Mouse (Mus musculus) testis, postnatal 10 days (tissue): ENCODE data around the gene Nav1.

Source experiments
- DNase-seq: peaks from one replicate; pipeline ENCODE4 v3.0.0; 2021; ENCODE audit warnings: low spot score

The Nav1 gene

DNA sequence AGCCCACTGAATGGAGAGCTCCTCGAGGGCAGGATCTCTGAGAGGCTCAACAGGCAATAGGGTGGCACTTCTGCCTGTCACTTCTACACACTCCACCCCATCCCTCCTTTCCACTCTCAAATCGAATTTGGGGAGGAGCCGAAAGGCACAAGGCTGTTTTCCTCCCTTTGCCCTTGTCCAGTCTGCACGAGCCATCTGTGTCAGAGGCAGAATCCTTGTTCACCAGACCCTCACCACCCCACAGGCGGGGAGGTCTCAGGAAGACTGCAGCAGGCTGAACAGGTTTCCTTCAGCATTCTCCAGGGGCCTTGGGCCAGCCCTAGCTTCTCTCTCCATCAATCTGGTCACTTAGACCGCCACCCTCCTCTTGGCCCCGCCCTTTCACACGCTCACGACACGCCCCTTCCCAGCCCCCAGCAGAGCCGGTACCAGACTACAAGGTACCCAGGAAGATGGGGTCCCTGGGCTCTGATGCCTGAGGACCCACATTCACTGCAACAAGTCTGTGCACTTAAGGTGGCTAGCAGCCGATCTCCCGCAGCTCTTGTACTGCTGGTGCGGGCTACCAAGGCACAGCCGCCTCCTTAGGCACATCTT is 23.9 kb downstream of the Nav1 start:
- peak; percentile 73 for DNase-seq

DNA sequence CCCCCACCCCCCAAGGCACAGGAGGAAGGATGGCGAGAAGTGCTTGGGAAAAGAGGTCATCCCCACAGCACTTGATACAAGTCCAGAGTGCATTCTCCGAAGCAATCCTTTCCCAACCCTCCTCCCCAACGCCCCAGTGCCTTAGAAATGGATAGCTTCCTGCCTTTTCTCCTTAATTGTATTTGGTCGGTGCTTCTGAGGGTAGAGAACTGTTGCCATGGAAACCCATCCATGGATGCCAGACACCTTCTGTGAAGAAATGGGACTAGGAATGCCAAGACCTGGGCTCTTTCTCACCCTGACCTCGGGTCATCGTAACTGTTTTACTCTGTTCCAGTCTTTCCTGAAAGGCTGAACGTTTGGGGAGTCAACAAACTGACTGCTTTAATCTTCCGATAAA is 26.1 kb downstream of the Nav1 start:
- DNase-seq = no peak

DNA sequence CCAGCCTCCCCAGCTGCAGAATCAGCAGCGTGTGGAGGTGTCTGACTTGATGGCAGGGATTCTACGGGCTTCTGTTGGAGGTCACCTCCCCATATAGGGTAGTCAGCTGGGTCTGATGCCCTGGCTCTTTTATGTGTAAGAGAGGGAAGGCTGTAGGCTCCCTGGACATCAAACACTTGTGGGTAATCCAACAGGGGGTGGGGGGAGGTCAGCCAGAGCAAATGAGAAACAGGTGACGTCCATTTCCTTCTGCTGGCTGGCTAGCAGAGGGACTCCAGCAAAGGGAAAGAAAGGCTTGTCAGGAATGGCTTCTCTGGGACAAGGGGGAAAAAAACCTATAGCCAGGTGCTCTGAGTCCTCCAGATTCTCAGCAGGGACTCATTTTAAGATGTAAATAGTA is 28.0 kb downstream of the Nav1 start:
- no peak for DNase-seq

DNA sequence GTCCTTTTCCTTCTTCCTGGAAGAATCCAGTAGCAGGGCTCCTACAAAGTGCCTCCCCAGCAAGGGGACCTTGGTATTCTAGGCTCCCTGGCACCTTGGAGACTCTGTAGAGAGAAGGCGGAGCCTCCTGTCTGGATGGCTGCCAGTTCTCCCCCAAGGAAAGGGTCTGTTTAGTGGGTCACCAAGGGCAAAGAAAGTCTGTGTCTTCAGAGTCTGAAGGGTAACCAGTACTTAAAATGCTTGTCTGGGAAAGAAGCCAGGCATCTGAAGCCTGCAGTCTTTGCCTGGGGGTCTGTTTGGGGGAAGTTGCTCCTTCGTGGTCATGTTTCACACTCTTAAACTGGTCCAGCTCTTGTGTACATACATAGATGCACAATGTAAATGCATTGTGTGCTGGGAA is 29.3 kb downstream of the Nav1 start:
- no peak for DNase-seq

DNA sequence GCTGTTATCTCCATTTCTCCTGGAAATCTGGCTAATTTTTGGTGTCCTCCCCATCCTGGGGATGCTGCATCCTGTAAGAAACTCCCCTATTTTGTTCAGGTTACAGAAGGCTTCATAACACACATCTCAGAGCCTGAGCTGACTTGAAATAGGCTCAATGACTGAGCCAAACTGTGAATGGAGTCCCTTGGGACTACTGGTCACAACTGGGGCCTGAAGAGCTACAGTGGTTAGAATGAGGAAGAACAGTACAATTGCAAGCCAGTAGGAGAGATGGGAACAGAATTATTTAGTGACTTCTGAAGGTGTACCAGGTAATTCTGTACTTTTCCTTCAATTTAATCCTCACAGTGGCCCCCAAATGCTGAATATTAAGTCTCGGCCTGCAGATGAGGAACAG is 31.7 kb downstream of the Nav1 start:
- no peak for DNase-seq

DNA sequence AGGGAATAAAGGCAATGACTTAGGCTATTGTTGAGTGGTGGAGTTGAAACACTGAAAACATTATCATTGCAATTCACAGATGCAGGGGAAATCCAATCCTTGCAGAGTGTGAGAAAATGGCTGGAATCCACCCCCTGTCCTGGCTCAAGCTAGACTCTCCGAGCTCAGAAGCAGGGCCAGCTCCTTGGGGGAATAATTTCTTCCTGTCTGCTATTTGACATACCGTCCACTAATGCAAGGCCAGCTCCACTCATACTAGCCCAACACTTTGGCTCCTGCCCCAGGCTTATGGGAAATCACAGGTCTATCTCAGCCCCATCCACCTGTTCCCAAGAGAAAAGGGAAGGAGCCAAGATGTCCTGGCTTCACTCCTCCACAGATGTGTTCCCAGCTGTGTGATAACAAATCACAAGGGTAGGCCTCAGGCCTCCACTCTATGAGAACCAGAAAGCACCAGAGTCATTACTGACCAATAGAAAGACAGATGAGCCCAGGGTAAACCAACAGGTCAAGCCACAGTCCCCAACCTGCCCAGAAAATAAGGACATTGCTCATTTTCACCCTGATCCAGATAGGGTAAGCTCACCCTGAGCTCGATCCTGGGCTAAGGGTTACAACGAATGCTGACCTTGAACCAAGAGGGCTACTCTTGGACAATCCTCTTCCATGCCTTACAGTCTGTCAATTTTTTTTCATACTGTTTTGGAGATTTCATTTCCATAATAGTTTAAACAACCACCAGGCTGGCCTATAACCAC is 32.5 kb downstream of the Nav1 start:
- no peak for DNase-seq

DNA sequence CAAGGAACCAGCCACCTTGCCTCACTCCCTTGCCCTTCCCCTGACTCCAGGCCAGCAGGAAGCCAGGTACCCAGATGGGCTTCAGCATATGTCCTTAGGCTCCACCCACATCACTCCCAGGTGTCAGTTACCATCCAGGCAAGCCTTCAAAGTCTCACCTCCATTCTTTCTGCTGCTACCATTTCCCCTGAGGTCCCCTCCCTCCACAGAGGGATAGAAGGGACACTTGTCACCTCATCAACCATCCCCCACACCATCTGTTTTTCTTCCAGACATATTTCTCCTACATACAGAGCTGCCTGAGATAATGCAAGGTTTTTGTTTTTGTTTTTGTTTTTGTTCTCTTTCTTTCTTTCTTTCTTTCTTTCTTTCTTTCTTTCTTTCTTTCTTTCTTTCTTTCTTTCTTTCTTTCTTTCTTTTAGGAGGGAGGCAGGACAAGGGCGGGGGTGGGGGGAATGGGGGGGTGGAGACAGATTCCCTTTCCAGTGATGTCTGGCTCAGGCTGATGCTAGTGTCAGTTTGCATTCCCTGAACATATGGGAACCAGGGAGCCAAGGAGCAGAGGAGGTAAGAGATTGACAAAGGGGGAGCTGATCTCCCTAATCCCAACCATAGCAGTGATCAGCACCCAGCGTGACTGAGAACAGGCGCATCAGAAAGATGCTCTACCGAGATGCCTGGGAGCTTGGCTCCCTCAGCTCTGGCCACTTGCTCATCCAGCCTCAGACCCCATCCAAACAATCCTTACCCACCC is 34.8 kb downstream of the Nav1 start:
- DNase-seq = no peak

DNA sequence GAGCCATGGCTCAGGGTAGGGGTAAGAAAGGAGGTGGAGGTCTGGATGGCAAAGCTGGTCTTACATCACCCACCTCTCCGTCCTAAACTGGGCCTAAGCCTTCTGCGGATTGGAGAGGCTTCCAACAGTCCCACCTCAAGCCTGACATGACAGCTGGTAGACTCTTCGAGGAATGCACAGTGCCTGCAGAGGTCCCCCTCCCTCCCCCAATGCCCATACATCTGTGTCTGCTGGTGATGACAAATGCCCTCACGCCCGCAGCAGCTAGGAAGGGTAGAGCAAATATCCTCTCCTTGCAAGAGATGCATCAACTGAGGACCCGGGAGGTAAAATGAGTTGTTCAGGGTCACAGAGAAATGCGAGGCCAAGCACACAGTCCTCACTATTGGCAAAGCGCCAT is 39.0 kb downstream of the Nav1 start:
- DNase-seq = no peak

DNA sequence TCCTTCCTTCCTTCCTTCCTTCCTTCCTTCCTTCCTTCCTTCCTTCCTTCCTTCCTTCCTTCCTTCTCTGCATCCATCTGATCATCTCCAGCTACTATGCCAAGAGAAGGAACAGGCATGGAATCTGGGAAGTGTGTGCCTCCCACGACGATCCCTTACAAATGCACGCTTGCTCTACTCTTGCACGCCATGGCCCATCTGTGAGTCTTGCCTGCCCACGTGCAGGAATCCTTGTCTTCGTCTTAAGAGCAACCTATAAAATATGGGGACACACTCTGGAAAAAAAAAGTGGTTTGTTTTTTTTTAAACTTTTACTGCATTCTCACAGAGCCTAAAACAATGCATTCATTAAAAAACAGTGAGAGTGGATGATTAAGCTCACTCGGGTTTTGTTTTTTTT is 40.5 kb downstream of the Nav1 start:
- DNase-seq = no peak

DNA sequence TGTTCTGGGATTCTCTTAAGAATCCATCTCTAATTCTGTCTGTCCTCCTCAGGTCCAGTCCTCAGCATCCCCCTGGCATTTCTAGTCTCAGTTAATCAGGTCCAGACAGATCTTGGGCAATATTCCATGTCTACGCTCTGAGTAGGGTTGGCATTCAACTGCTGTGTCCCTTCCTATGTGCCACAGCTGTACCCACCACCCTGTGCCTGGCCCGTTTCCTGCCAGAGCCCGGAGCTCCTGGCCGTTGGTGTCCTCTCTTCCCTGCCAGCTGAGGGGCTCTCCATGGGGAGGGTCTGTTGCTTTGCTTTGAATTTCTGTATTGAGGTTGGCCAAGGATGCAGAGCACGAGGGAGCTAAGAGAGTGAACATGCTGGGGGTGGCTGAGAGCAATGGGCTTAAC is 41.3 kb downstream of the Nav1 start:
- DNase-seq = no peak

DNA sequence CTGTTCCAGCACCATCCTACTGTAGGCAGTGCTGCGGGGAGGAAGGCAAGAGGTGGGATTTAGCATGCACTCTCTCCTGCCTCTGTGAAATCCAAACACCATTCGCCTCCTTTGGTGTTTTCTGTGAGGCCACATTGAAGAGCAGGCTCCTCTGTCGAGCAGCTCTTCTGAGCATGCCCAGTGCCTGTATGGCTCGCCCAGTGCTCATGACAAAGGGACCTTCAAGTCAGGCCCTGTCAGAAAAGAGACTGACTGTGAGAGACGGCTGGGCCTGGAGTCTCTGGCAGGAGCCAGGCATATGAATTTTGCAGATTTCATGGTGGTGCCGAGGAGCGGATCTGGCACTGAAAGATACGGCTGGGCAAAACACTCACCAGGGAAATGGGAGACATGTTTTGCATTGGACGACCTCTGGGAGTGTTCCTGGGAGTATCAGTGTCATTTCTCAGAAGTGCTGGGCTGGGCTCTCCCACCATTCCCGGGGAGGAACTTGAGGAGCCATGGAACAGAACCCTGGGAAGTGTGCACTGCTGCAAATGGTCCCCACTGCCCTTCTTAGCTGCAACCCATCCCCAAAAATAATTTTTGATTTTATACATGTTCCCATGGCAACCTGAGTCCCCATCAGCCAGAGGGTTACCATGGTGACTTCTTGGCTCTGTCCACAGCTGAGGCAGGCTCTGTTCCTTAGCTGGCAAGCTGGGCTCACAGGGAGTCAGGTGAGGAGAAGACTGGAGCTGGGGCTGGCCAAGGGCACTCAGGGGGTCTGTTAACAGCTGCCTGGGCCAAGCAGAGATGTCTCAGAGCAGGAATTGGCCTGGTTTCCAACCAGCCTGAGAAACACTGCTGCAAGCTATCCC is 42.2 kb downstream of the Nav1 start:
- DNase-seq = no peak

DNA sequence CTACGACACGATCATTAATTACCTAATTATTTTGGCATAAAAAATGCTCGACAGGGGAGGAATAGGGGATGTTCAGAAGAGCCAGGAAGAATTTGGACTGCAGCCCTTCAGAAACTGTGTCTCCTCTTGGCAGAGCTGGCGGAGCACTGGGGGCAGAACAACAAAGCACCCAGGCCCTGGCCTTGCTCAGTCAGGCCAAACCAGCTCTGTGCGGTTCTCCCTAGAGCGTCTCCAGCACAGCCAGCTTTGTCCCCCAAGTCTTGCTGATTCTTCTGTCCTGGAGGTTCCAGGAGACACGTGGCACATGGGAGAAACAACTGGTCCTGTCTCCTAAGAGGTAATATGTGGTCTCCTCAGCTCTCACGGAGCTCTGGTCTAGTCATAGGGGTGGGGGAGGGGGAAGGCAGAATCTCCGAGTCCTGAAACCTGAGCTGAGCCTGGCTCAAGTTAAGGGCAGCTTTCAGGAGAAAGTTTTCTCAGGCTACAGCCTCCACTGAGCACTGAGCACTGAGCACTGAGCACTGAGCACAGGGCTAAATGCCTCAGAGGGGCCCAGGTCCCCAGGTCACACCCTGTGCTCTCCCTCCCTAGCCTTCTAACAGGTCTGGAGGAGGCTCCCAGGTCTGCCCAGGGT is 43.2 kb downstream of the Nav1 start:
- no peak for DNase-seq

DNA sequence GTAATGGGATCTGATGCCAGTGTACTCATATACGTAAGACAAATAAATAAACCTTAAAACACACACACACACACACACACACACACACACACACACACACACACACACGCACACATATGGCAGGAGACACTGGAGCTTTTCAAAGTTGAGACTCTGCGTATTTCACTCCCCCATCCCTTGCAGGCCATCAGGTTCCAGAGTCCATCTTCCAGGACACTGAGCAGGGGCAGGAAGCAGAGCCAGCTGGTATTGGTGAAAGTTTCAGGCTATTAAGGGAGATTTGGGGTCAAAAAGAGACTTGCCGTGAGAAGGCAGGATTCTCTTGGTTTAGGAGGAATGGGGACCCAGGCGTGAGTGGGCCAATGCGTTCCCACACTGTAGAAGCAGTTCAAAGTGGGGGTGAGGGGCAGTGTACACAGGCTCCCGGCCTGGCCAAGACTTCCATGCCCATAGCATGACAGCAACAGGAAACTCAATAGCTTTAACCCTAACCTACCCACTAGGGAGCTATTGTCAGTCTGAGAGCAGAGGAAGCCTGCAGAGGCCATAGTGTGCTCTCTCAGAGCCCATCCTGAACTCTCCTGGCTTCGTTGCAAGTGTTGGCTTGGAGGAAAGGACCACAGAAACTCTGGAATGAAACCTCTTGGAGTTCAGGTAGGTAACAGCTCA is 44.0 kb downstream of the Nav1 start:
- DNase-seq = no peak

DNA sequence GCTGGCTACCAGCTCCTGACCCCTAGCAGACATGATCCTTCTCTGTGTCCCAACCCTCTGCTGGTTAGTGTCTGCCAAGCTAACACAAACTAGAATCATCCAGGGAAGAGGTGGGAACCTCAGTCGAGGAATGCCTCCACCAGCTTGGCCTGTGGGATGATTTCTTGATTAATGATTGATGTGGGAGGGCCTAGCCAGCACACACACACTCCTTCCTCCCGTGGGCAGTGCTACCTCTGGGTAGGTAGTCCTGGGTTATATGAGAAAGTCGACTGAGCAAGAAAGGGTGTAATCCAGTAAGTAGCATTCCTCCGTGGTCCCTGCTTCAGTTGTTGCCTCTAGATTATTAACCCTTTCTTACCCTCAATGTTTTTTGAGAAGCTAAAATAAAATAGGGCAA is 45.0 kb downstream of the Nav1 start:
- no peak for DNase-seq

DNA sequence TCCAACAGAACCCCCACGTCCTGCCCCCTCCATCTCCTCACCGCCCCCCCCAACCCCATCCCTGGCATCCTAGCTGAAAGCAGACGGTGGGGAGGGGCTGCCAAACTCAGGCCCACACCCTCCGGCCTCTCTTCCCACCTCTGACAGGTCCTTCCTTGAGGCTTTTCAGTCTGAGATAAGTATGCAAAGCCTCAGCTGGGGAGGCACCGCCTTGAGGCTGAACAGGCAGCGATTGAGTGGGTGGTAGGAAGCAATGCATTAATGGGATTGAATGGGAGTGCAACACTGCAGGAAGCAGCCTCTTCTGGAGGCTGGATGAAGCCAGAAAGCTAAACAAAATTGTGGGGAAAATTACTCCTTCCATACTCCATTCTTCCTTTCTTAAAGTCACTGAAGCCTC is 45.8 kb downstream of the Nav1 start:
- no peak for DNase-seq

DNA sequence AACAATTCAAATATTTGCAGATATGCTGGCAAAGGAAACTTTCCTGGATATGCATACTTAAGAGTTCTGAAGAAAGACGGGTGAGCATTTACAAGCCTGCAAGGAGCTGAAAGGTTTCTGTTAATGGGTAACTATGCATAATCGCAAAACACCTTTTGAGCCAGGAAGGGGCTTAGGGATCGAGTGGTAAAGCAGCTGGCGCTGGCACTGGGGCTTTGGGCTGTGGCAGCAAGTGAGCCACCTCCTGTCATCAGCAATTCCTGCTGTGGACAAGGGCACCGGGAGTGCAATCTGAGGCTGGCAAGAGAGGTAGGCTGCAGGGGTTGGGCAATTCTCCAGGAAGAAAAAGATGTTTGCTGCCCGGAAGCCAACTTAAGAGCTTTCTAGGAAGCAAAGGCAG is 49.1 kb downstream of the Nav1 start:
- DNase-seq = no peak

DNA sequence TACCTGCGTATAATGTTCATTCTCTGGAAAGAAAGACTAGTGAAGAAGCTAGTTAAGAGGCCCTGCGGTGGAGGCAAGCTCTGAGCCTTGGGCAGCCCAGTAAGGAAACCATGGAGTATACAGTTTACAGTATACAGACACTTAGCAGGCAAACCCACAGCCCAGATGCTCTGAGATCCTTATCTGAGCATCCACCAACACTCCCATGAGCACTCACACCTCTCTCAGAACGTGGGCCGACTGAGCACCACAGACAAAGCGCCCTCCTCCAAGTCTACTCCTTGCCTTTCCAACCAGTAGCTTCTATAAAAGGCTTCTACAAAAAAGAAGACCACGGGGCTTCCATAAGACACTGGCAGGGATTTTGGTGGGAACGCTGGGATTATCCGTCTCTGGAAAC is 51.2 kb downstream of the Nav1 start:
- no peak for DNase-seq

DNA sequence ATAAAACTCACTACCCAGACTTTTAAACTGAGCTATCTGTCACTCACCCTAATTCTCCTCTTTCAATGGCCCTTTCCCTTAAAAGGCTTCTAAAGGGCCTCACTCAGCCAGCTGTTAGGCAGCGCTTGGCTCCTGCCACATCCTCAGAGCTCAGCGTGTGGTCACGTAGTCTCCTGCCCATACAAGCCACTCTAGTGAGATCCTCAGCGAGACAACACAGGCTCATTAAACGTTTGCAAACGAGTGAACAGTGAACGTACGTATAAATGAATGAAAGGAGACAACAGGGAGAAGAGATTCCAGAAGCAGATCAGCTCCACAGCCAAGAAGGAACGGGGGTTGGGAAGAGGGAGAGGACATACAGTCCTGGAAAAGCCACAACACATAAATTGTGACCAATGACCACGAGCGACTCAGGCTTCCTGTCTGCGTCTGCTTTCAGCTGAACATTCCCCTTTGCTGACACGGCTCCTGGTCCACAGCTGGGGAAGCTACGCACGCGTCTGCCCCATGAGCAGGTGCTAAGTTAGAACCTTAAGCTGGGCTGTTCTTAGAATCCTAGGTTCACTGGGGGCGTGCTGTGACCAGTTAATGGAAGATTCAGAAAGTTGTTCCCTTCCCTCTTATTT is 52.3 kb downstream of the Nav1 start:
- DNase-seq = no peak

DNA sequence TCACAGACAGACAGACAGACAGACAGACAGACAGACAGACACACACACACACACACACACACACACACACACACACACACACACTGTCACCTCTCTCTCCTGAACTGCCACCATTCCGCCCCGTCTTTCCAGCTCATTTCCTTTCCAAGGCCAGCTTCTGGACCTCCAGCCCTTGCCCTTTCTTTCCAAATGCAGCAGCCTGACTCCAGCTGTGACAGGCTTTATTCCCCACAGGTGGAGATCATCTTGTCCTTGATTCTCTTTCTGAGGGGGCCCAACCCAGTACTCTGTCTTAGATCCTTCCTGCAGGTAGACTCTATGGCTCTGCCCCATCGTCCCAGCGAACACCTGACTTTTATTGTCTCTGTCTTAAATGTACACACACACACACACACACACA is 53.5 kb downstream of the Nav1 start:
- no peak for DNase-seq

DNA sequence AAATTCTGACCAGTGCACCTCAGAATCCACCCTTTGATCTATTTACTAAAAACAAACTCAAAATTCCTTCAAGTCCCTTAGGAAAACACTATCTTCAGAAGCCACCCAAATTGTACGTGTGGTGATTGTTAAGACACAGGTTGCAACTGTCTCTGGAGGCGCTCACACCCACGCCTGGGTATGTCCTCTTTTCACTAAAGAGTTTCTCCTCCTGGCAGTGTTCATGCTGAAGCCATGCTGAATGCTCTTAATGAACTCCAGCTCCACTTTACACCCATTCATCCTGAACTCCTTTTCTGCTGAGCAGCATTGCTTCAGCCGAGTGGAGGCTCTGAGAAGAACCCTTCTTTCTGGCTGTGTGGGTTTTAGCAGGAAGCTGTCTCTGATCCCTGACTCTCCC is 53.9 kb downstream of the Nav1 start:
- no peak for DNase-seq

DNA sequence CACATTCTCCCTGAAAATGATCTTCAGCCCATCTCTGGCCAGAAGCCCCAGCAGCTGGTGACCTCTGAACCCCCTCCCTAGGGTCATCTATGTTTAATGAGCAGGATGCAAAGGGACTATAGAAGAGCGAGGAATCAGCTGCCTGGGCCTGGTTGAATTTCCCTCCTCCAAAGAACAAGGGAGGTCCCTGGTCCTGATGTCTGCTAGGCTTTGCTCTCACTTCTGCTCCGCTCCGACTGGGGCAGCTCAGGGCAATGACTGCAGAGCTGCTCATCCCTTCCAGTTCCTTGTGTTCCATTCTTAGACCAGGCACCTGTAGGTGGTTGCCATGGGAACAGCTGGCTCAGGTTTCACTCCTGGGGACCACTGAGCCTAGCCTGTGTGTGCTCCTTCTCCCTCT is 56.2 kb downstream of the Nav1 start:
- no peak for DNase-seq
